Mouse (Mus musculus) CD4-positive, CD25-positive, alpha-beta regulatory T cell (primary cell): ENCODE data around the gene Kdm5c. TPM values are rescaled to one million over a fixed set of nuclear protein-coding genes. Genes with fewer than 3 reads are reported as not detected.

Experiments used
- polyA plus RNA-seq: library from polyadenylated mRNA; unstranded; fragments of 100-300 nt; shearing (Covaris generic); gene quantifications from one replicate; pipeline ENCODE4 v1.2.1, GENCODE M21; 2017

The Kdm5c gene
- polyA plus RNA-seq: 47.8 TPM

DNA sequence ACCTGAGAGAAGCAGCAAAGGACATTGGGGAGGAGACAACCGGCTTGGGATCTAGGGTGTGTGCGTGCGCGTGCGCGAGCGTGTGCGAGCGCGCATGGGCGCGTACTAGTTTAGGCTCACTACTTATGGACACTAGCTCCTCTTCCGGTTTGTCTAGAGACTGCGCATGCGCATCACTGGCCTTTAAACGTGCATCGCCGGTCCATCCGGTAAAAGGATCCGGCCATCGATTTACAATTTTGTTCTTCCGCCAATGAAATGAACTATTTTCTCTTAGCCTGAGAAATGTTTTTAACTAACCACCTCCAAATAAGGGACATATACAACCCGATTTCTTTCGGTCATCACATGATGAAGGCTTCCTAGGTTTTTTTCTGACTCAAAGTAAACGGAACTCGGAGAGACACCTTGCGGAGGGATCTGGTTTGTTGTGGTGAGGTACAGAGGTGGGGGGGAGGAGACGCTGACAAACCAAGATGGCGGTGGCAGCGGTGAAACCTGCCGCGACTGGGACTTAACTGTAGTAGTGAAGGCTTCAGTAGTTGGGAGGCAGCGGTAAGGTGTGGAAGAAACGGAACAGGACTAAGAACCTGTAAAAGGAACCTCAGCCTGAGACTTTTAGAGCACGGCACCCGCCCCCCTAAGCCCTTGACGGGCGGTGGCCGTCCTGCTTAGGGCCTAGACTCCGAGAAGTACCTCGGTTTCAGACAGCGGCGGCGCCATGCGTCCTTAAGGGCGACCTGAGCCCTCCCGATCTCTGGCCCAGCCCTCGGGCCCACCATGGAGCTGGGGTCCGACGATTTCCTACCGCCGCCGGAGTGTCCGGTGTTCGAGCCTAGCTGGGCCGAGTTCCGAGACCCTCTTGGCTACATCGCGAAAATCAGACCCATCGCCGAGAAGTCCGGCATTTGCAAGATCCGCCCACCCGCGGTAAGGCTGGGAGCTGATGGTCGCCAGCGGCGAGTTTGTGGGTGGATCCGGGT is at the start of gene Kdm5c:
Kdm5c (plus strand) TSS at position 240 of the 983 bp plus-strand sequence.

Other genes with a start within 250 kb of the Kdm5c start
- 94.9 TPM for gene Hsd17b10, start 231.2 kb upstream of the Kdm5c start, polyA plus RNA-seq
- gene Ribc1, start 216.7 kb upstream of the Kdm5c start, polyA plus RNA-seq: 1.8 TPM
- gene Smc1a, start 216.6 kb upstream of the Kdm5c start, polyA plus RNA-seq: 83.9 TPM
- 0.07 TPM for gene Iqsec2, start 88.8 kb upstream of the Kdm5c start, polyA plus RNA-seq
- 23.2 TPM for gene Kantr, start 94.5 kb downstream of the Kdm5c start, polyA plus RNA-seq
- gene Tspyl2, start 109.4 kb downstream of the Kdm5c start, polyA plus RNA-seq: 41.3 TPM
- gene Gpr173, start 135.7 kb downstream of the Kdm5c start, polyA plus RNA-seq: not detected